Mouse (Mus musculus): ENCODE data around the gene Pcnx2. TPM values are rescaled to one million over a fixed set of nuclear protein-coding genes. Genes with fewer than 3 reads are reported as not detected.

Pcnx2 gene
- polyA plus RNA-seq, 1 experiment from 2014 or later: 0.60 TPM

- ATAC-seq (replicated peaks; ENCODE audit: low FRiP score) (peak; percentile 94), DNase-seq (ENCODE audit: low spot score) (peak; percentile 96)
- H3K4me2 ChIP-seq (ENCODE audit: low read depth, low read length, severe bottlenecking): peak overlapping the region; percentile 90
- H3K36me3 ChIP-seq (ENCODE audit: control insufficient read depth, insufficient read depth, low read length): no peaks in the 10 kb centered on the region
- no peaks in the 10 kb centered on the region for H3K9me3 ChIP-seq (ENCODE audit: control insufficient read depth, low read length)
- H3K27me3 ChIP-seq (ENCODE audit: control insufficient read depth, insufficient read depth, low read length): no peaks in the 10 kb centered on the region
- H3K27ac ChIP-seq (ENCODE audit: low read depth, low read length): no peak overlapping the region
- peak overlapping the region; percentile 61 for H3K4me3 ChIP-seq (ENCODE audit: low read depth, low read length)
- H3K4me1 ChIP-seq (replicated peaks; ENCODE audit: control insufficient read depth, insufficient read depth, low read length): peaks cover 4% of the 10 kb centered on the region; the same call in 1 of the 2 replicates
- 6% methylated on average over 52 of the region's 52 CpGs for WGBS
- peak overlapping the region; percentile 72 for H3K9ac ChIP-seq (ENCODE audit: low read length)
These were observed 163.9 kb downstream of the Pcnx2 start for GRCm38 (mm10) chr8:125733964-125734956.

GRCm38 (mm10) chr8:125729746-125730145, 168.4 kb downstream of the Pcnx2 start, which contains the start of gene Ntpcr:
Gene Ntpcr, plus strand, starts transcription at chr8:125729963.
- H3K27ac ChIP-seq (ENCODE audit: low read depth, low read length): no peak within 1 kb of the TSS
- WGBS: 84% methylated on average over 7 of the region's 7 CpGs
- no peak within 1 kb of the TSS for H3K9ac ChIP-seq (ENCODE audit: low read length)

GRCm38 (mm10) chr8:125727797-125728196, 170.3 kb downstream of the Pcnx2 start:
- WGBS: 59% methylated on average over 8 of the region's 8 CpGs
- H3K4me2 ChIP-seq (ENCODE audit: low read depth, low read length, severe bottlenecking): no peak overlapping the region
- no peak for ATAC-seq (replicated peaks; ENCODE audit: low FRiP score)

More at GRCm38 (mm10) chr8:125729746-125730145, 168.4 kb downstream of the Pcnx2 start, which contains the start of gene Ntpcr:
- Histone ChIP-seq H3K4me1 (replicated peaks; ENCODE audit: control insufficient read depth, insufficient read depth, low read length) (peaks cover 3% of the 10 kb centered on the region; the same call in 1 of the 2 replicates), H3K36me3 (ENCODE audit: control insufficient read depth, insufficient read depth, low read length) (no peaks in the 10 kb centered on the region), H3K27me3 (ENCODE audit: control insufficient read depth, insufficient read depth, low read length) (no peaks in the 10 kb centered on the region), H3K9me3 (ENCODE audit: control insufficient read depth, low read length) (no peaks in the 10 kb centered on the region), H3K4me2 (ENCODE audit: low read depth, low read length, severe bottlenecking) (no peak within 1 kb of the TSS), H3K4me3 (ENCODE audit: low read depth, low read length) (no peak within 1 kb of the TSS)
- ATAC-seq (replicated peaks; ENCODE audit: low FRiP score) (no peak), DNase-seq (ENCODE audit: low spot score) (no peak)

DNA sequence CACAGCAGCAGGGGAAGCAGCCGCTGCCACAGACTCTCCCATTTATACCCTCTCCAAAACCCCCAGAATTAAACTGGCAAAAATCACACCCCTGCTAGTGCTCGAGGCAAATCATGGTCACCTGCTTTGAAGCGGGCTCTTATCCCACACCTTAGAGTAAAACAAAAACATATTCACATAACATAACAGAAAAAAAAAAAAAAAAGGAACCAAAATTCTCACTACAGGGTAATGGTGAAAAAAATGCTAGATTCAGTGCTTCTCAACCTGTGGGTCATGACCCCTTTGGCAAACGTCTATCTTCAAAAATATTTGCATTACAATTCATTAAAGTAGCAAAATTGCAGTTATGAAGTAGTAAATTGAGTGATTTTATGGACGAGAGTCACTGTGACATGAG, 171.1 kb downstream of the Pcnx2 start:
- no peaks in the 10 kb centered on the region for H3K4me1 ChIP-seq (replicated peaks; ENCODE audit: control insufficient read depth, insufficient read depth, low read length)
- no peak for DNase-seq (ENCODE audit: low spot score)
- no peak for ATAC-seq (replicated peaks; ENCODE audit: low FRiP score)
- H3K9ac ChIP-seq (ENCODE audit: low read length): no peak overlapping the region
- 91% methylated on average over 5 of the region's 5 CpGs for WGBS
- no peak overlapping the region for H3K4me3 ChIP-seq (ENCODE audit: low read depth, low read length)
- H3K36me3 ChIP-seq (ENCODE audit: control insufficient read depth, insufficient read depth, low read length): no peaks in the 10 kb centered on the region
- H3K9me3 ChIP-seq (ENCODE audit: control insufficient read depth, low read length): no peaks in the 10 kb centered on the region
- no peak overlapping the region for H3K4me2 ChIP-seq (ENCODE audit: low read depth, low read length, severe bottlenecking)
- H3K27ac ChIP-seq (ENCODE audit: low read depth, low read length): no peak overlapping the region
- no peaks in the 10 kb centered on the region for H3K27me3 ChIP-seq (ENCODE audit: control insufficient read depth, insufficient read depth, low read length)

More at GRCm38 (mm10) chr8:125727797-125728196, 170.3 kb downstream of the Pcnx2 start:
- no peaks in the 10 kb centered on the region for H3K9me3 ChIP-seq (ENCODE audit: control insufficient read depth, low read length)
- H3K4me1 ChIP-seq (replicated peaks; ENCODE audit: control insufficient read depth, insufficient read depth, low read length): no peaks in the 10 kb centered on the region
- no peak overlapping the region for H3K9ac ChIP-seq (ENCODE audit: low read length)
- no peak overlapping the region for H3K27ac ChIP-seq (ENCODE audit: low read depth, low read length)
- H3K4me3 ChIP-seq (ENCODE audit: low read depth, low read length): no peak overlapping the region
- H3K36me3 ChIP-seq (ENCODE audit: control insufficient read depth, insufficient read depth, low read length): no peaks in the 10 kb centered on the region
- DNase-seq (ENCODE audit: low spot score): no peak
- H3K27me3 ChIP-seq (ENCODE audit: control insufficient read depth, insufficient read depth, low read length): no peaks in the 10 kb centered on the region

GRCm38 (mm10) chr8:125726143-125726542, 172.0 kb downstream of the Pcnx2 start:
- H3K9me3 ChIP-seq (ENCODE audit: control insufficient read depth, low read length): no peaks in the 10 kb centered on the region
- H3K27me3 ChIP-seq (ENCODE audit: control insufficient read depth, insufficient read depth, low read length): no peaks in the 10 kb centered on the region
- no peak overlapping the region for H3K4me2 ChIP-seq (ENCODE audit: low read depth, low read length, severe bottlenecking)
- H3K4me1 ChIP-seq (replicated peaks; ENCODE audit: control insufficient read depth, insufficient read depth, low read length): no peaks in the 10 kb centered on the region
- DNase-seq (ENCODE audit: low spot score) (no peak), ATAC-seq (replicated peaks; ENCODE audit: low FRiP score) (no peak)
- H3K36me3 ChIP-seq (ENCODE audit: control insufficient read depth, insufficient read depth, low read length): no peaks in the 10 kb centered on the region
- H3K4me3 ChIP-seq (ENCODE audit: low read depth, low read length): no peak overlapping the region
- 94% methylated on average over 4 of the region's 4 CpGs for WGBS
- H3K27ac ChIP-seq (ENCODE audit: low read depth, low read length): no peak overlapping the region
- no peak overlapping the region for H3K9ac ChIP-seq (ENCODE audit: low read length)

GRCm38 (mm10) chr8:125725037-125725820, 172.9 kb downstream of the Pcnx2 start:
- Histone ChIP-seq H3K36me3 (ENCODE audit: control insufficient read depth, insufficient read depth, low read length) (no peaks in the 10 kb centered on the region), H3K4me1 (replicated peaks; ENCODE audit: control insufficient read depth, insufficient read depth, low read length) (no peaks in the 10 kb centered on the region), H3K27me3 (ENCODE audit: control insufficient read depth, insufficient read depth, low read length) (no peaks in the 10 kb centered on the region), H3K9ac (ENCODE audit: low read length) (no peak overlapping the region), H3K9me3 (ENCODE audit: control insufficient read depth, low read length) (no peaks in the 10 kb centered on the region), H3K4me2 (ENCODE audit: low read depth, low read length, severe bottlenecking) (no peak overlapping the region), H3K27ac (ENCODE audit: low read depth, low read length) (no peak overlapping the region), H3K4me3 (ENCODE audit: low read depth, low read length) (no peak overlapping the region)
- 86% methylated on average over 6 of the region's 6 CpGs for WGBS
- ATAC-seq (replicated peaks; ENCODE audit: low FRiP score) (no peak), DNase-seq (ENCODE audit: low spot score) (no peak)

DNA sequence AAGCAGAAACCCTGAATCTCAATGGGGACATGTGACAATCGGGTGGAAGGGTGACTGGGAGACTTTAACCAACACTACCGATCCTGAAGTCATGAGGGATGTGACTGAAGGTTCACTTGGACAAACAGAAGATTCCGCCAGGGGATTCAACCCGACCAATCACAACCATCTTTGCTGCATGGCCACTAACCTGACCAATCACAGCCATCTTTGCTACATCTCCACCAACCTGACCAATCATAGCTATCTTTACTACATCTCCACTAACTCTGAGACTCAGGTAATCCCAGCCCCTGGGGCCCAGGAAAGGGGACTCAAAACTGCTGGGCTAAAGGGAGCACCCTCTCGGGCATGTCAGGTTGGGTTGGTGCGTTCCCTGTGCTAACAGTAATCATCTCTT, 174.7 kb downstream of the Pcnx2 start:
- DNase-seq (ENCODE audit: low spot score) (no peak), ATAC-seq (replicated peaks; ENCODE audit: low FRiP score) (no peak)
- Histone ChIP-seq H3K4me1 (replicated peaks; ENCODE audit: control insufficient read depth, insufficient read depth, low read length) (no peaks in the 10 kb centered on the region), H3K36me3 (ENCODE audit: control insufficient read depth, insufficient read depth, low read length) (no peaks in the 10 kb centered on the region), H3K27ac (ENCODE audit: low read depth, low read length) (no peak overlapping the region), H3K9ac (ENCODE audit: low read length) (no peak overlapping the region), H3K4me3 (ENCODE audit: low read depth, low read length) (no peak overlapping the region), H3K4me2 (ENCODE audit: low read depth, low read length, severe bottlenecking) (no peak overlapping the region), H3K27me3 (ENCODE audit: control insufficient read depth, insufficient read depth, low read length) (no peaks in the 10 kb centered on the region), H3K9me3 (ENCODE audit: control insufficient read depth, low read length) (no peaks in the 10 kb centered on the region)
- 92% methylated on average over 6 of the region's 6 CpGs for WGBS

- Histone ChIP-seq H3K9ac (ENCODE audit: low read length) (no peak overlapping the region), H3K27ac (ENCODE audit: low read depth, low read length) (no peak overlapping the region), H3K36me3 (ENCODE audit: control insufficient read depth, insufficient read depth, low read length) (no peaks in the 10 kb centered on the region), H3K4me1 (replicated peaks; ENCODE audit: control insufficient read depth, insufficient read depth, low read length) (no peaks in the 10 kb centered on the region), H3K4me3 (ENCODE audit: low read depth, low read length) (no peak overlapping the region), H3K9me3 (ENCODE audit: control insufficient read depth, low read length) (no peaks in the 10 kb centered on the region), H3K27me3 (ENCODE audit: control insufficient read depth, insufficient read depth, low read length) (no peaks in the 10 kb centered on the region), H3K4me2 (ENCODE audit: low read depth, low read length, severe bottlenecking) (no peak overlapping the region)
- 96% methylated on average over 7 of the region's 7 CpGs for WGBS
- ATAC-seq (replicated peaks; ENCODE audit: low FRiP score): no peak
- no peak for DNase-seq (ENCODE audit: low spot score)
These were observed 175.4 kb downstream of the Pcnx2 start for GRCm38 (mm10) chr8:125722675-125723074.
